Mouse (Mus musculus): ENCODE measurements around the gene Gm572.

- TF ChIP-seq CTCF (IDR thresholded peaks at IDR 0.05; ENCODE audit: low read depth) = no peak
- 0 out of 2 replicates have a peak, but pooled peaks have one; percentile 28 for TF ChIP-seq EP300 (IDR thresholded peaks at IDR 0.05; ENCODE audit: low read depth)
These were observed 33.3 kb downstream of the Gm572 start for GRCm38 (mm10) chr4:148676188-148676960.

Measured in heart, postnatal 0 days (tissue).